ENCODE assay signal across 7 mouse cellular contexts in genomic region chr5:151315804-151316597, GRCm38 (mm10).
A peak's percentile ranks its signal among the peaks of the same experiment; 100 is the strongest.
DNase-seq lines count a peak whose midpoint lies in the region; ATAC-seq lines count a peak whose summit lies in the region.

No protein-coding gene starts in this region.

- H3K36me3 ChIP-seq in embryonic facial prominence, embryonic 14.5 days (ENCODE audit: control insufficient read depth, insufficient read depth, low read length) = no peaks in the 10 kb centered on the region

- ATAC-seq in embryonic facial prominence, embryonic 14.5 days (ENCODE audit: low read depth) = peak; percentile 26; the same call in 1 of the 2 replicates

- H3K4me3 ChIP-seq in embryonic facial prominence, embryonic 14.5 days (ENCODE audit: low read depth, low read length) = no peak overlapping the region

- 58% methylated on average over 10 of the region's 10 CpGs for WGBS in embryonic facial prominence, embryonic 14.5 days

- H3K4me1 ChIP-seq in embryonic facial prominence, embryonic 14.5 days (ENCODE audit: control insufficient read depth, insufficient read depth, low read length) = no peaks in the 10 kb centered on the region

- H3K4me2 ChIP-seq in embryonic facial prominence, embryonic 14.5 days (ENCODE audit: low read depth, low read length) = peak overlapping the region; percentile 11; the same call in 1 of the 2 replicates

- DNase-seq in layer of hippocampus, adult 11-12 months (ENCODE audit: low spot score) = peak; percentile 20
- no peak for DNase-seq in layer of hippocampus, adult 9-10 months (ENCODE audit: low spot score)
- DNase-seq in embryonic facial prominence, embryonic 14.5 days (ENCODE audit: low spot score) = no peak
- DNase-seq in kidney, postnatal 10 days = peak; percentile 30
- DNase-seq in skeletal muscle tissue, adult 2 months (ENCODE audit: low read depth, low spot score) = peak; percentile 7
- no peak for DNase-seq in cerebellum, adult 11-12 months
- DNase-seq in spleen, adult 18-20 months = no peak

- no peak overlapping the region for H3K27ac ChIP-seq in embryonic facial prominence, embryonic 14.5 days (replicated peaks; ENCODE audit: low read depth, low read length)

- no peak overlapping the region for H3K9ac ChIP-seq in embryonic facial prominence, embryonic 14.5 days (ENCODE audit: low read depth, low read length)

- H3K9me3 ChIP-seq in embryonic facial prominence, embryonic 14.5 days (ENCODE audit: control insufficient read depth, low read length) = no peaks in the 10 kb centered on the region

- no peaks in the 10 kb centered on the region for H3K27me3 ChIP-seq in embryonic facial prominence, embryonic 14.5 days (replicated peaks; ENCODE audit: control insufficient read depth, insufficient read depth, low read length)

Comparison
In these comparisons a context has a peak if more than half of its experiments do, and no peak if none do; other contexts are left out.
1. DNase-seq: peak in layer of hippocampus, adult 11-12 months (single experiment), kidney, postnatal 10 days (single experiment) and skeletal muscle tissue, adult 2 months (single experiment); none in layer of hippocampus, adult 9-10 months (single experiment), embryonic facial prominence, embryonic 14.5 days (single experiment), cerebellum, adult 11-12 months (single experiment) and spleen, adult 18-20 months (0 of 2).